Mouse (Mus musculus) lung, postnatal 0 days (tissue): ENCODE data around the gene Rap1b.

Experiments used
- CTCF ChIP-seq: IDR thresholded peaks from 2 replicates; pipeline ENCODE4 v1.5.1; 2016; ENCODE audit warnings: antibody characterized with exemption, mild to moderate bottlenecking
- EP300 ChIP-seq: IDR thresholded peaks from 2 replicates; pipeline ENCODE4 v1.6.1; 2016; ENCODE audit warnings: antibody characterized with exemption, mild to moderate bottlenecking, control low read depth

- TF ChIP-seq EP300 (no peak), CTCF (no peak)
Measured at GRCm38 (mm10) chr10:117805919-117806318, 39.9 kb downstream of the Rap1b start.
